Mouse (Mus musculus) left cerebral cortex, adult 2 months (tissue): ENCODE data around the gene Emp3. TPM values are rescaled to one million over a fixed set of nuclear protein-coding genes. Genes with fewer than 3 reads are reported as not detected.
A peak's percentile ranks its signal among the peaks of the same experiment; 100 is the strongest.

ENCODE experiments used
- DNase-seq, 2 experiments: peaks; one replicate each; pipeline ENCODE4 v3.0.0; 2021 to 2022; ENCODE audit warnings: low spot score in 2 of 2, mixed read lengths in 1 of 2; ENCODE audit errors: extremely low spot score in 1 of 2
- H3K27ac ChIP-seq: fragments of 200-600 bp; 2 replicates; pipeline ENCODE4 v1.8.1; 2022
- H3K4me3 ChIP-seq: fragments of 200-600 bp; 2 replicates; pipeline ENCODE4 v1.8.1; 2022
- CTCF ChIP-seq: fragments of 200-600 bp; IDR thresholded peaks from 2 replicates; pipeline ENCODE4 v1.8.1; 2022; ENCODE audit warnings: antibody characterized with exemption, mild to moderate bottlenecking, moderate library complexity
- intact Hi-C: fragments of 180-260 bp; cut with DNase I; formaldehyde crosslinking; loops from one replicate; pipeline ENCODE4 v1.15.1; 2025
- total RNA-seq, 2 experiments: library from RNA; stranded (reverse); gene quantifications; 2 replicates each; pipeline ENCODE4 v1.2.3; 2021

Emp3 gene
- total RNA-seq, 2 experiments from 2014 or later: 3.1 to 8.7 TPM

DNA sequence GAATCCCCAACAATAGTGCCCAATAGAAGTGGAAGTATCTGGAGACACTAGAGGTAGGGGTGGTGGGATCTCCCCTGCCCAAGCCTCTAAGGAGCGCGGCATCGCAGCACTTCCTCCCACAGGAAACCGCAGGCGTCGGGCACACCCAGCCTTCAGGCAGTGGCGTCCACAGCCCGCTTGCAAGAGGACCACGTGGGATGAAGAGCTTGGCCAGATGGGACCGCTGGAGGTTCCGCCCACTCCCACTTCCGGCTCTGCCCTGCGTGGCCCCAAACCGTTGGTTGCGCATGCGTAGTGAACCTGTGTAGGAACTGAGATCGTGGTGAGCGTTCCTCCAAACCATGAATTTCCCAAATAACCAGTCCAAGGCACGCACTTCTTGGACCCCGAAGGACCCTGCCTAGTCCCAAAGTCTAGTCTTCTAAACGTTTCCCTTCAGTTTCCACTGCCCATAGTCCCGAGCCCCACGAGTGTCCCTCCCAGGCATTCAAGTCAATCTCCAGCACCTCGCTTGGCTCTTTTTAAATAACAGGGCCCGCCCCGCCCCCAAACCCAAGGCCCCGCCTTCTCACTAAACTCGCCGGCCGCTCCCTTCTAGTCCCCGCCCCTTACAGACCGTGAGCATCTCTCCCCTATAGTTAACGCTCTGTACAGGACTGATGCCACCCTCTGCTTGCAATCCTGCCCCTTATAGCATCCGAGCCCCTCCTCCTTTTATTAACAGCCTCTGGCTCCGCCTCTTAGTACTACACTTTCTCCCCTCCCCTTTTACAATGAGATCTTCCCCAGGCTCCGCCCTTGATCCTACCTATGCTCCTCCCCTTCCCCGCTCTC lies 1.9 kb upstream of the Emp3 start:
- DNase-seq: peak; percentile 85 to 89
- Histone ChIP-seq H3K27ac (peak overlapping the region; percentile 89), H3K4me3 (peak overlapping the region; percentile 53)
- intact Hi-C loops: loop anchor here (2.0 kb wide), 1 partner anchor 26 kb away; the partner anchor contains the start of genes Syngr4 and Tmem143
- no peak for TF ChIP-seq CTCF

DNA sequence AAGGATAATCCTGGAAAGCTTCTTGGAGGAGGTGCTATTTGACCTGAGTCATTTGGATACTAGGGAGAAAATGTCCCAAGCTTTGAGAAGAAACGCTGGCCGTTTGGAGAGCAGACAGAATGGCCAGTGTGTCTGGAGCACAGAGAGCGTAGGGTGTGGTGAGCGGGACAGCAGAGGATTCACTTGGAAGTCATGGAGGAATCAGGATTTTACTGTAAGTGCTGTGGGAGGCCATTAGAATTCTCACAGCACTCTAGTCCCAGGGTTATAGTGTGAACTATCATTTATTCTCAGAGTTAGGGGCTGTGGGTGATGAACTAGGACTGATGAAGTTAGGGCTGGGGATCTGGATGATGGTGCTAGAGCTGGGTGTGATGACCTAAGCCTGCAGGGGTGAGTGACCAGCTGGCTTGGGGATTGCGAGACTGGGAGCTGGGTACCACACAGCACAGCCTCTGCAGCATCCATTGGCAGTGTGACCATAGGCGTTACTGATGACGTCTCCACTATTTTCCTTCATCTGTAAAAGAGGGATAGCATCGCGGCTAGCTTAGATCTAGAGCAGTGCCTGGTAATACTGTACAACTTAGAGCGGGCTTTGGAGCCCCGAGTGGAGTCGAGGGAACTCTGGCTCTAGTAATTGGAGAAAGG lies 871 bp upstream of the Emp3 start:
- DNase-seq: no peak
- TF ChIP-seq CTCF: no peak
- Histone ChIP-seq H3K27ac (peak overlapping the region; percentile 89; the same call in 1 of the 2 replicates), H3K4me3 (no peak overlapping the region)
- intact Hi-C loops: loop anchor here (2.0 kb wide), 1 partner anchor 25 kb away; the partner anchor contains the start of genes Syngr4 and Tmem143

DNA sequence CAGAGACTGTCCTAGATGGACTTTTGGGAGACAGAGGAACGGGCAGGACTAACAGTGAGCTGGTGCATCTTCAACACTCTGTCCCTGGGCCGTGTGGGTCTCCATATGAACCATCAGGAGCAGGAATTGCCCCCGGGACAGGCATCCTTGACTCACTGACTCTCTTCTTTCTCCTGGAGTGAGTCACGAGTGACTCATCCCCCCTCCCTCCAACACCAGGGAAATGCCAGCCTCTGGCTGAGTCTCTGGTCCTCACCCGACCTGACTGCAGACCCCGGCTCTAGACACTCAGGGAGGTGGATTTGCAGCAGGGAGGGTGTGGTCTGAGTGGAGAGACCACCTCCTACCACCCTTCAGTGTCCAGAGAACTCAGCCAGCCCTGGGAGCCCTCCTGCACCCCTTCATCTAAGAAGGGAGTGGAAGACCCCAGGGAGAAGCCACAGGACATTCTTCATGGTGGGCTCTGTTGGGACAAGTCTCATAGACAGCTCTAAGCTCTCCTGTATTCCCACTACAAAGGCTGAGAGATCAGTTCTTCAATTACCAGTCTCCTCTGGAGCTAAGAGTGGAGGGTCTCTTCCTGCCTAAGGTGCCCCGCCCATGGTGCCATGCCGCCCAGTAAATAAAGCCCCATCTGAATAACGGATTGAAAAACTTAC lies 492 bp downstream of the Emp3 start:
- DNase-seq: peak in 1 of 2 experiments; percentile 36
- no peak for TF ChIP-seq CTCF
- intact Hi-C loops: no loop called here
- Histone ChIP-seq H3K4me3 (no peak overlapping the region), H3K27ac (peak overlapping the region; percentile 36; the same call in 1 of the 2 replicates)

DNA sequence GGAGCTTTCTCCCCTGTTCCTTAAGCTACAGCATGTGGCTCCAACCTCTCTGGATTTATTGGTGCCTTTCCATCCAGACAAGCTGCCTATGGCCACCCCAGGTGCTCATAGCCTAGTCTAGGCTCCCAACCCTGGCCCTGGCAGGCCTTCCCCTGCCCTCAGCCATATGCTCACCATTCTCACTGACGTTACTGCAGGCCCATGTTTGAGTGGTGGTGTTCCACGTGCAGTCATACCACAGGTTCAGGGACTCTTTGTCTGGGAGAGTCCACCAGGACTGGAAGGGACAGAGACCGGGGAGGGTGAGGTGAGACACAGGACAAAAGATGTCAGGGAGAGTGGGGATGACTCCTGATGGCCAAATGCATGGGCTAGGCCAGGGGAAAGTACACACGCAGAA lies 1.4 kb downstream of the Emp3 start:
- intact Hi-C loops: no loop called here
- Histone ChIP-seq H3K27ac (no peak overlapping the region), H3K4me3 (no peak overlapping the region)
- no peak for DNase-seq
- no peak for TF ChIP-seq CTCF

DNA sequence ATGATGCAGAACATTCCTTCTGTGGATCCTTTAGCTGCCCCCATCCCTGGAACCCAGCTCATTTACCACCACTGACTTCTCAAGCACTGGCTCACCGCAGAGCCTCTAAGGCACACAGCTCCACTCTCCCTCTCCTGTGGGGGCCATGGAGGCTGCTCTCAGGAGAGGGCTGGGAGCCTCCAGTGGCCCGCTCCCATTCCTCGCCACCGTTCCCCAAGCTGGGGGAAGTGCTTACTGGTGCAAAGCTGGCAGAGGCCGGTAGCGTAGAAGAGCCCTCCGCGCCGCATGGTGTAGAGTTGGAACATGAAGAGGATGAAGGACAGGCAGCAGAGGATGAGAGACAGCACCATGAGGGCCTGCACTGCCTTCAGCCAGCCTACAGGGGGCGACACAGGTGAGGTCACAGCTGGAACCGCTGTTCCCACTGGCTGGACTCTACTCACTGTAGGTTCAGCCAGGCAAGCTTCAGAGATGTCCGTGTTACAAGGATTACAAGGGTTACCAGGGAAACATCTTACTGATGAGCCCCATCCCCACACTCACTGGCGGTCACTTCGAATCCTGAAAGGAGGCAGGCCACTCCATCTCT lies 2.0 kb downstream of the Emp3 start:
- DNase-seq: no peak
- Histone ChIP-seq H3K4me3 (no peak overlapping the region), H3K27ac (no peak overlapping the region)
- TF ChIP-seq CTCF: peak; percentile 48
- intact Hi-C loops: no loop called here

DNA sequence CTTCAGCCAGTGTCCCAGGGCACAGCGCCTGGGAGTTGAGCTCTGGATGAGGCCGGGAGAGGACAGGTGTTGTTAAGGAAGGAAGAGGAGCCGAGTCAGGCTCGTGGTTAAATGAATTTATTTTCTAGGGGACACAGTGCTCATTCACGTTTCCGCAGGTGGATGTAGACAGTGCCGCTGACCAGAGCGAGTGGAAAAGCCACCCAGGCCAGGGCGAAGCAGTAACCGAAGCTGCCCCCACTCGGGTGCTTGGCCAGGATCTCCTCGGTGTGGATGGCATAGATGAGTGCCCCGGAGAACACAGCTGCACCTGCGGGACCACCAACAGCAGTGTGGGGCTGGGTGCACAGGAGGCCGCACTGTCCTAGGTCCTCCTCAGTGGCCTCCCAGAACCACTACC lies 3.3 kb downstream of the Emp3 start:
- intact Hi-C loops: no loop called here
- H3K27ac ChIP-seq: no peak overlapping the region
- H3K4me3 ChIP-seq: no peak overlapping the region
- no peak for TF ChIP-seq CTCF
- DNase-seq: no peak

DNA sequence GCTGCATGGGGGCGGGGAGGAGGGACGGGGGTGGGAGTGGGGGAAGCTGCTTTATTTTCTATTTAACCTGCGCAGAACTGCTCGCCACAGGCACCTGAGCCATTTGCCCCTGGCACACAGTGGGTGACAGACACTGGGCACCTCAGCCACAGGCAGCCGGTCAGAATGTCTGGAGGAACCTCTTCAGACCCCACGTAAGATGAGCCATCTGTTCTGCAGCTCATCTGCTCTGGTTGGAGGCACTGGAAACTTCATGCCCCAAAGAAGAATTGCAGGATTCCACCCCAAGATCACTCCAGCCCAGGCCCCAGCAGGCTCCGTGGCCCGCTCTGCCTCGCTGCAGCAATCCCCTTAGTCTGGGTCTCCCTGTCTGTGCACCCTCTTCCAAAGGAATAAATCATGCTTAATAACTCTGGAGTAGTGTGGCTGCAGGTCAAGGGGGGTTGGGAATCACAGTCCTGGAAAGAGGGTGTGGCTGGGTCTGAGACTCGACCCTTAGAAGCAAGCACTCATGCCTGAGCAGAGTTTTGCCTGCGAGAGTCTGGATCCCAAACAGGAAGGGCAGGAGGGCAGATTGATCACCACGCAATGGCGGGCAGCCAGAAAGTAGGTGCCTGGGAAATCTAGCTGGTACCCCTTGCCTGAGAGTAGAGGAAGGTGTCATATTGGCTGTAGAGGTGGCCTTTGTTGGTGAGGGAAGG lies 4.0 kb downstream of the Emp3 start:
- intact Hi-C loops: no loop called here
- DNase-seq: no peak
- no peak for TF ChIP-seq CTCF
- Histone ChIP-seq H3K27ac (peak overlapping the region; percentile 82), H3K4me3 (peak overlapping the region; percentile 48)

DNA sequence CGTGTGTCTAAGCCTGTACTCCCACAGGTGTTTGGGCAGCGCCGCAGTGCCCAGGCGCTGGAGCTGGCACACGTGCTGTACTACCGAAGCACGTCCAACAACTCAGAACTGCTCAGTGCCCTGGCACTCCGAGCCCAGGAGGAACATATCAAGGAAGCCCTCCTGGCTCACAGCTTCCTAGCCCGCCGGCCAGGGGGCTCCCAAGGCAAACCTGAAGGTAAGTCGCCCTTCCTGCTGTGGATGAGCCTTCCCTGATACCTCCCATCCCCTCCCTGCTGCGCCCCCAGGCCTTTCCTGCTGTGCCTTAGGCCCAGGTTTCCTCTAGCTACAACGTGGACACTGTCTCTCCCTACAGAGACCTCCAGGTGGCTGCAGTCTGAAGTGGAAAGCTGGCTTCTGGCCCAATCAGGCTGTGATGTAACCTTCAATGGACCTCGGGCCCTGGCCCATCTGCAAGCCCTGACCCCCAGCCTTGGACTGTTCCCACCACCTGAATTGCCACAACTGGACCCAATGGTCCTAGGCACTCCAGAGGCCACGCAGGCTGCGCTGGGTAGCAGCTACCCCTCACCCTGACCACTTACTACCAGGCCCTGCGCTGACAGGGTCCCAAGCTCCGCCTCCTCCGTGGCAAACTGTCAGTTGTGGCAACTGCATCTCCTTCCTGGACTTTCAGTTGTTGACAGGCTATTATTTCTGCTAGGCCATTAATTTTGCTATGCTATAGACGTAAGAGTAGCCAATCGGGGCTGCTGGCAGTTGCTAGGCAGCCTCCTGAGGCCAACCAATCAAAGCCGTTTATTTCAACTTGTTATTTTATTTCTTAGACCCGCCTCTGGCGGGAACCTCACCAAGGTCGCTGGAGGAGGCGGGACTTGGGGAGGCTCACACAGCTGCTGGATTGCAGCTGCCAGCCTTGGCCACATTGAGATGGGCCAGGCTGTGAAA lies 4.9 kb downstream of the Emp3 start:
- DNase-seq: peak; percentile 52 to 75
- no peak for TF ChIP-seq CTCF
- intact Hi-C loops: no loop called here
- Histone ChIP-seq H3K27ac (peak overlapping the region; percentile 86), H3K4me3 (peak overlapping the region; percentile 48)

DNA sequence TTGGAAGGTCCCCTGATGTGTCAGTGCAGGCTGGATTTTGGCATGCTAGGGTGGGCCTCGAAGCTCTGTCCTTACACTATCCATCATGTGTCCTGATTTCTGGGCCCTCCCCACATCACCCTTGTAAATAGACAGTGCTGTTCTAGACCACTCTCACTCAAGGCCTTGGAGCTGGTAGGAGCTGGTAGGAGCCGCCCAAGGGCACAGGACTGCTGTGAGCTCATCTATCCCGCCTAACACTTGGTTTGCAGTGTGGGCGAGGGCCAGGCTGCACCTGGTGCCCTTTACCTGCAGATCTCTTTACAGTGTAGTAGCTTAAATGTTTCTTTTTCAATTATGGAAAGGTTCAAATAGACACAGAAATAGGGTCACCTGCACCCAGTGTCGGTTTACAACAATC lies 6.2 kb downstream of the Emp3 start:
- no peak for TF ChIP-seq CTCF
- no peak for DNase-seq
- H3K27ac ChIP-seq: no peak overlapping the region
- intact Hi-C loops: no loop called here
- no peak overlapping the region for H3K4me3 ChIP-seq

DNA sequence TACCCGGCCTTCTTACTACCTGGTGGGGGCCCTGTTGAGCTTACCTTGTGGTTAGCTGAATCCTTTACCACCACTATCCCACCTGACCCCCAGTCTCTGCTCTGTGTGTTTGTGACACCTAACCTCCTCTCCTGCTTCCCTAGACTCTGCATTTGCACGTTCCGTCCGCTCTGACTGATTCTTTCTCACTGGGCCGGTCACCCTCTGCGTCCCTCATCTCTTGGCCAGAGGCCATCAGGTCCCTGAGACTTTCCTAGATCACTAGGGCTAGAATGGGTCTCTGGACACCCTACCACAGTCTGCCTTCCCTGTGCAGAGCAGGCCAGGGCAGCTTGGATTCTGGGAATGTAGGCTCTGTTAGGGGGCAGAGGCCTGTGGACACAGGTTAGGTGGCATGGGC lies 7.1 kb downstream of the Emp3 start:
- no peak for TF ChIP-seq CTCF
- Histone ChIP-seq H3K27ac (no peak overlapping the region), H3K4me3 (no peak overlapping the region)
- intact Hi-C loops: no loop called here
- no peak for DNase-seq

DNA sequence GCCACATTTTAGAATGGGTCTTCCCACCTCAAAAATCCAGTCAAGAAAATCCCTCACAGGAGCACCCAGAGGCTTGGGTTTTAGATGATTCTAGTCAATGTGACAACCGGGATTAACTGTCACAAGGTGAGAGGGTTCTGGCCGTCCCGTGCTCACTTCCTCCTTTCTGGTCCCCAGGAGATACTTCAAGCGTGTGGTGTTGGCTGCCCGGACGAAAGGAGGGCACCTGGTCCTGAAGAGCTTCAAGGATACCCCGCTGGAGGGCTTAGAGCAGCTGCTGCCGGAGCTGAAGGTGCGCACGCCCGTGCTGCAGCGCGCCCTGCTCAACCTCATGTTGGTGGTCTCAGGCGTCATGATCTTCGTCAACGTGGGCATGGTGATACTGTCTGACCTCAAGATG lies 12.1 kb downstream of the Emp3 start:
- intact Hi-C loops: no loop called here
- no peak for DNase-seq
- Histone ChIP-seq H3K27ac (no peak overlapping the region), H3K4me3 (no peak overlapping the region)
- TF ChIP-seq CTCF: no peak
